Mouse (Mus musculus): ENCODE data around the gene Frmpd3. TPM values are rescaled to one million over a fixed set of nuclear protein-coding genes. Genes with fewer than 3 reads are reported as not detected.
"Not testable (repeated sequence)": the region's sequence is repeated elsewhere in the genome, so short reads cannot be mapped to it uniquely, and the experiment has no call there.

Frmpd3 gene
- not detected in 2 replicates for polyA plus RNA-seq (2015; fragmentation: Nextera tagmentation; extraction: Ambion mirVana)

GRCm38 (mm10) chrX:140341656-140342392 is at the start of gene Frmpd3:
TSS of gene Frmpd3 (plus strand) at chrX:140342263.
- ATAC-seq: no peak
- no peaks in the 10 kb centered on the region for H3K36me3 ChIP-seq (ENCODE audit: control insufficient read depth, insufficient read depth)
- H3K4me1 ChIP-seq (replicated peaks; ENCODE audit: control insufficient read depth, insufficient read depth, low read length): no peaks in the 10 kb centered on the region
- 28% methylated on average over 22 of the region's 24 CpGs for WGBS
- H3K9me3 ChIP-seq (ENCODE audit: control insufficient read depth): no peaks in the 10 kb centered on the region
- H3K27me3 ChIP-seq (replicated peaks; ENCODE audit: control insufficient read depth, insufficient read depth, low read length): peaks cover 5% of the 10 kb centered on the region; the same call in 1 of the 2 replicates
- H3K4me3 ChIP-seq (ENCODE audit: low read depth, low read length): peak within 1 kb of the TSS; percentile 20
- no peak for TF ChIP-seq CTCF (IDR thresholded peaks at IDR 0.05; ENCODE audit: low read depth)
- H3K4me2 ChIP-seq (replicated peaks; ENCODE audit: low read depth): peak within 1 kb of the TSS; percentile 54
- H3K27ac ChIP-seq (ENCODE audit: low read depth, low read length): no peak within 1 kb of the TSS
- H3K9ac ChIP-seq (ENCODE audit: low read depth, low read length): no peak within 1 kb of the TSS

GRCm38 (mm10) chrX:140303731-140304130 is 38.3 kb upstream of the Frmpd3 start:
- Histone ChIP-seq H3K4me3 (ENCODE audit: low read depth, low read length) (no peak overlapping the region), H3K4me2 (replicated peaks; ENCODE audit: low read depth) (no peak overlapping the region), H3K36me3 (ENCODE audit: control insufficient read depth, insufficient read depth) (no peaks in the 10 kb centered on the region), H3K4me1 (replicated peaks; ENCODE audit: control insufficient read depth, insufficient read depth, low read length) (no peaks in the 10 kb centered on the region), H3K27me3 (replicated peaks; ENCODE audit: control insufficient read depth, insufficient read depth, low read length) (peaks cover 3% of the 10 kb centered on the region; the same call in 1 of the 2 replicates), H3K9ac (ENCODE audit: low read depth, low read length) (no peak overlapping the region), H3K9me3 (ENCODE audit: control insufficient read depth) (no peaks in the 10 kb centered on the region), H3K27ac (ENCODE audit: low read depth, low read length) (no peak overlapping the region)
- no peak for TF ChIP-seq CTCF (IDR thresholded peaks at IDR 0.05; ENCODE audit: low read depth)
- no peak for ATAC-seq
- 73% methylated on average over 4 of the region's 4 CpGs for WGBS

GRCm38 (mm10) chrX:140305652-140306051 is 36.4 kb upstream of the Frmpd3 start:
- Histone ChIP-seq H3K4me3 (ENCODE audit: low read depth, low read length) (no peak overlapping the region), H3K36me3 (ENCODE audit: control insufficient read depth, insufficient read depth) (no peaks in the 10 kb centered on the region), H3K9ac (ENCODE audit: low read depth, low read length) (no peak overlapping the region), H3K9me3 (ENCODE audit: control insufficient read depth) (no peaks in the 10 kb centered on the region), H3K27ac (ENCODE audit: low read depth, low read length) (no peak overlapping the region), H3K4me2 (replicated peaks; ENCODE audit: low read depth) (no peak overlapping the region), H3K4me1 (replicated peaks; ENCODE audit: control insufficient read depth, insufficient read depth, low read length) (no peaks in the 10 kb centered on the region), H3K27me3 (replicated peaks; ENCODE audit: control insufficient read depth, insufficient read depth, low read length) (0 out of 2 replicates have a peak, but pooled peaks cover 3% of the 10 kb centered on the region)
- no peak for ATAC-seq
- no peak for TF ChIP-seq CTCF (IDR thresholded peaks at IDR 0.05; ENCODE audit: low read depth)
- 61% methylated on average over 7 of the region's 7 CpGs for WGBS

GRCm38 (mm10) chrX:140317931-140318330 is 24.1 kb upstream of the Frmpd3 start:
- no peak for ATAC-seq
- TF ChIP-seq CTCF (IDR thresholded peaks at IDR 0.05; ENCODE audit: low read depth): no peak
- 71% methylated on average over 4 of the region's 4 CpGs for WGBS

GRCm38 (mm10) chrX:140319131-140319530 is 22.9 kb upstream of the Frmpd3 start:
- no peak overlapping the region for H3K4me3 ChIP-seq (ENCODE audit: low read depth, low read length)
- no peak for ATAC-seq
- no peaks in the 10 kb centered on the region for H3K4me1 ChIP-seq (replicated peaks; ENCODE audit: control insufficient read depth, insufficient read depth, low read length)
- no peaks in the 10 kb centered on the region for H3K27me3 ChIP-seq (replicated peaks; ENCODE audit: control insufficient read depth, insufficient read depth, low read length)
- 73% methylated on average over 6 of the region's 6 CpGs for WGBS
- no peak for TF ChIP-seq CTCF (IDR thresholded peaks at IDR 0.05; ENCODE audit: low read depth)
- no peak overlapping the region for H3K4me2 ChIP-seq (replicated peaks; ENCODE audit: low read depth)
- H3K9me3 ChIP-seq (ENCODE audit: control insufficient read depth): no peaks in the 10 kb centered on the region
- H3K27ac ChIP-seq (ENCODE audit: low read depth, low read length): no peak overlapping the region
- no peaks in the 10 kb centered on the region for H3K36me3 ChIP-seq (ENCODE audit: control insufficient read depth, insufficient read depth)
- no peak overlapping the region for H3K9ac ChIP-seq (ENCODE audit: low read depth, low read length)

More at GRCm38 (mm10) chrX:140317931-140318330, 24.1 kb upstream of the Frmpd3 start:
- no peak overlapping the region for H3K4me2 ChIP-seq (replicated peaks; ENCODE audit: low read depth)
- no peaks in the 10 kb centered on the region for H3K4me1 ChIP-seq (replicated peaks; ENCODE audit: control insufficient read depth, insufficient read depth, low read length)
- no peaks in the 10 kb centered on the region for H3K27me3 ChIP-seq (replicated peaks; ENCODE audit: control insufficient read depth, insufficient read depth, low read length)
- H3K9me3 ChIP-seq (ENCODE audit: control insufficient read depth): no peaks in the 10 kb centered on the region
- H3K4me3 ChIP-seq (ENCODE audit: low read depth, low read length): no peak overlapping the region
- no peak overlapping the region for H3K9ac ChIP-seq (ENCODE audit: low read depth, low read length)
- H3K27ac ChIP-seq (ENCODE audit: low read depth, low read length): no peak overlapping the region
- no peaks in the 10 kb centered on the region for H3K36me3 ChIP-seq (ENCODE audit: control insufficient read depth, insufficient read depth)

GRCm38 (mm10) chrX:140320671-140321070 is 21.4 kb upstream of the Frmpd3 start:
- 90% methylated on average over 1 of the region's 1 CpGs for WGBS
- not testable (repeated sequence) for H3K4me1 ChIP-seq (replicated peaks; ENCODE audit: control insufficient read depth, insufficient read depth, low read length); H3K4me3 ChIP-seq (ENCODE audit: low read depth, low read length); H3K27ac ChIP-seq (ENCODE audit: low read depth, low read length); H3K27me3 ChIP-seq (replicated peaks; ENCODE audit: control insufficient read depth, insufficient read depth, low read length); H3K4me2 ChIP-seq (replicated peaks; ENCODE audit: low read depth); H3K9me3 ChIP-seq (ENCODE audit: control insufficient read depth); ATAC-seq; H3K36me3 ChIP-seq (ENCODE audit: control insufficient read depth, insufficient read depth); H3K9ac ChIP-seq (ENCODE audit: low read depth, low read length)

Measured in intestine, postnatal 0 days (tissue).